Mouse (Mus musculus) neural tube, embryonic 12.5 days (tissue): ENCODE measurements around the gene Synrg. TPM values are rescaled to one million over a fixed set of nuclear protein-coding genes. Genes with fewer than 3 reads are reported as not detected.

Experiments used
- ATAC-seq: fragments of 200-750 bp; cut with Nextera tagmentation; 2 replicates; pipeline ENCODE4 v1.8.0; 2017; ENCODE audit warnings: low read depth, mild to moderate bottlenecking, moderate TSS enrichment, moderate library complexity; ENCODE audit not compliant: low FRiP score
- H3K27ac ChIP-seq: fragments of 300-500 bp; sonication (generic); 2 replicates; pipeline ENCODE4 v1.5.1; 2016
- H3K27me3 ChIP-seq: fragments of 300-500 bp; sonication (generic); replicated peaks from 2 replicates; pipeline ENCODE4 v1.6.1; 2016; ENCODE audit warnings: mild to moderate bottlenecking
- H3K36me3 ChIP-seq: fragments of 300-500 bp; sonication (generic); 2 replicates; pipeline ENCODE4 v1.6.1; 2016; ENCODE audit warnings: mild to moderate bottlenecking
- H3K4me1 ChIP-seq: fragments of 300-500 bp; sonication (generic); 2 replicates; pipeline ENCODE4 v1.6.1; 2016
- H3K4me2 ChIP-seq: fragments of 300-500 bp; sonication (generic); replicated peaks from 2 replicates; pipeline ENCODE4 v1.6.1; 2016; ENCODE audit warnings: mild to moderate bottlenecking
- H3K4me3 ChIP-seq: fragments of 300-500 bp; sonication (generic); 2 replicates; pipeline ENCODE4 v1.5.1; 2016
- H3K9ac ChIP-seq: fragments of 300-500 bp; sonication (generic); 2 replicates; pipeline ENCODE4 v1.6.1; 2016; ENCODE audit warnings: mild to moderate bottlenecking
- H3K9me3 ChIP-seq: fragments of 300-500 bp; sonication (generic); 2 replicates; pipeline ENCODE4 v1.6.1; 2016; ENCODE audit warnings: mild to moderate bottlenecking
- WGBS: fragments of 180-500 bp; shearing (Covaris S2); methylation state at CpG from one replicate; pipeline ENCODE4 v1.1.7; 2016; 5-methylcytosine and 5-hydroxymethylcytosine counted together
- polyA plus RNA-seq: library from polyadenylated mRNA; unstranded; fragments of >200 nt; fragmentation: Nextera tagmentation; extraction: Ambion mirVana; gene quantifications from 2 replicates; pipeline ENCODE4 v1.2.1, GENCODE M21; 2016

Synrg gene
- polyA plus RNA-seq, 1 experiment from 2014 or later = 27.9 TPM

GRCm38 (mm10) chr11:83995535-83995950, 31.3 kb downstream of the Synrg start:
- 87% methylated on average over 2 of the region's 2 CpGs for WGBS
- no peak overlapping the region for H3K9ac ChIP-seq
- no peaks in the 10 kb centered on the region for H3K4me1 ChIP-seq
- no peak overlapping the region for H3K27ac ChIP-seq
- no peak overlapping the region for H3K4me2 ChIP-seq
- no peaks in the 10 kb centered on the region for H3K27me3 ChIP-seq
- no peaks in the 10 kb centered on the region for H3K9me3 ChIP-seq
- no peak overlapping the region for H3K4me3 ChIP-seq
- H3K36me3 ChIP-seq = peaks cover 94% of the 10 kb centered on the region
- ATAC-seq = no peak

GRCm38 (mm10) chr11:83997171-83997868, 33.1 kb downstream of the Synrg start:
- no peaks in the 10 kb centered on the region for H3K27me3 ChIP-seq
- no peak overlapping the region for H3K4me2 ChIP-seq
- H3K9ac ChIP-seq = no peak overlapping the region
- no peaks in the 10 kb centered on the region for H3K4me1 ChIP-seq
- no peak overlapping the region for H3K27ac ChIP-seq
- no peaks in the 10 kb centered on the region for H3K9me3 ChIP-seq
- 93% methylated on average over 5 of the region's 5 CpGs for WGBS
- ATAC-seq = no peak
- peaks cover 93% of the 10 kb centered on the region for H3K36me3 ChIP-seq
- no peak overlapping the region for H3K4me3 ChIP-seq

GRCm38 (mm10) chr11:83998993-83999392, 34.8 kb downstream of the Synrg start:
- 89% methylated on average over 3 of the region's 3 CpGs for WGBS

GRCm38 (mm10) chr11:83999411-83999915, 35.2 kb downstream of the Synrg start:
- H3K36me3 ChIP-seq = peaks cover 95% of the 10 kb centered on the region
- no peak overlapping the region for H3K9ac ChIP-seq
- ATAC-seq = no peak
- no peak overlapping the region for H3K4me2 ChIP-seq
- H3K4me3 ChIP-seq = no peak overlapping the region
- no peaks in the 10 kb centered on the region for H3K9me3 ChIP-seq
- no peaks in the 10 kb centered on the region for H3K4me1 ChIP-seq
- H3K27ac ChIP-seq = no peak overlapping the region
- H3K27me3 ChIP-seq = no peaks in the 10 kb centered on the region
- WGBS = 84% methylated on average over 4 of the region's 4 CpGs

More at GRCm38 (mm10) chr11:83998993-83999392, 34.8 kb downstream of the Synrg start:
- no peaks in the 10 kb centered on the region for H3K4me1 ChIP-seq
- H3K27ac ChIP-seq = no peak overlapping the region
- H3K36me3 ChIP-seq = peaks cover 94% of the 10 kb centered on the region
- no peak overlapping the region for H3K4me3 ChIP-seq
- no peaks in the 10 kb centered on the region for H3K9me3 ChIP-seq
- no peak overlapping the region for H3K9ac ChIP-seq
- no peaks in the 10 kb centered on the region for H3K27me3 ChIP-seq
- no peak overlapping the region for H3K4me2 ChIP-seq
- no peak for ATAC-seq

- Histone ChIP-seq H3K36me3 (peaks cover 93% of the 10 kb centered on the region), H3K4me1 (no peaks in the 10 kb centered on the region), H3K9ac (no peak overlapping the region), H3K27ac (no peak overlapping the region), H3K9me3 (no peaks in the 10 kb centered on the region), H3K27me3 (no peaks in the 10 kb centered on the region), H3K4me2 (no peak overlapping the region), H3K4me3 (no peak overlapping the region)
- WGBS = 92% methylated on average over 3 of the region's 3 CpGs
- no peak for ATAC-seq
Measured at GRCm38 (mm10) chr11:84001257-84001656, 37.0 kb downstream of the Synrg start.

- H3K36me3 ChIP-seq = peaks cover 85% of the 10 kb centered on the region
- H3K4me1 ChIP-seq = no peaks in the 10 kb centered on the region
- H3K9ac ChIP-seq = no peak overlapping the region
- H3K9me3 ChIP-seq = no peaks in the 10 kb centered on the region
- H3K27me3 ChIP-seq = no peaks in the 10 kb centered on the region
- H3K4me3 ChIP-seq = no peak overlapping the region
- H3K4me2 ChIP-seq = no peak overlapping the region
- no peak overlapping the region for H3K27ac ChIP-seq
- ATAC-seq = no peak
- WGBS = 83% methylated on average over 6 of the region's 6 CpGs
Measured at GRCm38 (mm10) chr11:84003986-84004385, 39.8 kb downstream of the Synrg start.

GRCm38 (mm10) chr11:84009001-84009400, 44.8 kb downstream of the Synrg start:
- 80% methylated on average over 9 of the region's 9 CpGs for WGBS
- ATAC-seq = no peak

GRCm38 (mm10) chr11:84010411-84010810, 46.2 kb downstream of the Synrg start:
- 70% methylated on average over 9 of the region's 9 CpGs for WGBS
- H3K4me3 ChIP-seq = no peak overlapping the region
- H3K4me2 ChIP-seq = no peak overlapping the region
- H3K9ac ChIP-seq = no peak overlapping the region
- no peaks in the 10 kb centered on the region for H3K27me3 ChIP-seq
- peaks cover 44% of the 10 kb centered on the region for H3K36me3 ChIP-seq
- H3K9me3 ChIP-seq = no peaks in the 10 kb centered on the region
- H3K27ac ChIP-seq = no peak overlapping the region
- no peak for ATAC-seq
- H3K4me1 ChIP-seq = peaks cover 24% of the 10 kb centered on the region

More at GRCm38 (mm10) chr11:84009001-84009400, 44.8 kb downstream of the Synrg start:
- no peak overlapping the region for H3K4me3 ChIP-seq
- no peak overlapping the region for H3K9ac ChIP-seq
- peaks cover 24% of the 10 kb centered on the region for H3K4me1 ChIP-seq
- H3K36me3 ChIP-seq = peaks cover 57% of the 10 kb centered on the region
- no peak overlapping the region for H3K27ac ChIP-seq
- no peaks in the 10 kb centered on the region for H3K9me3 ChIP-seq
- no peak overlapping the region for H3K4me2 ChIP-seq
- no peaks in the 10 kb centered on the region for H3K27me3 ChIP-seq

- WGBS = 17% methylated on average over 12 of the region's 12 CpGs
- no peak overlapping the region for H3K27ac ChIP-seq
Measured at GRCm38 (mm10) chr11:84011050-84011449, 46.8 kb downstream of the Synrg start.

GRCm38 (mm10) chr11:84011576-84011975, 47.3 kb downstream of the Synrg start:
- H3K36me3 ChIP-seq = peaks cover 34% of the 10 kb centered on the region
- H3K9ac ChIP-seq = no peak overlapping the region
- H3K4me2 ChIP-seq = 0 out of 2 replicates have a peak overlapping the region, but pooled peaks have one; percentile 9
- H3K9me3 ChIP-seq = no peaks in the 10 kb centered on the region
- no peak for ATAC-seq
- no peak overlapping the region for H3K4me3 ChIP-seq
- H3K4me1 ChIP-seq = peaks cover 24% of the 10 kb centered on the region
- H3K27ac ChIP-seq = no peak overlapping the region
- 38% methylated on average over 2 of the region's 2 CpGs for WGBS
- H3K27me3 ChIP-seq = no peaks in the 10 kb centered on the region

More at GRCm38 (mm10) chr11:84011050-84011449, 46.8 kb downstream of the Synrg start:
- H3K9ac ChIP-seq = no peak overlapping the region
- no peak overlapping the region for H3K4me3 ChIP-seq
- peaks cover 38% of the 10 kb centered on the region for H3K36me3 ChIP-seq
- H3K4me1 ChIP-seq = peaks cover 24% of the 10 kb centered on the region
- peak overlapping the region; percentile 9; the same call in 1 of the 2 replicates for H3K4me2 ChIP-seq
- ATAC-seq = no peak
- H3K9me3 ChIP-seq = no peaks in the 10 kb centered on the region
- no peaks in the 10 kb centered on the region for H3K27me3 ChIP-seq

GRCm38 (mm10) chr11:84013105-84013504, 48.9 kb downstream of the Synrg start:
- Histone ChIP-seq H3K4me3 (no peak overlapping the region), H3K27me3 (no peaks in the 10 kb centered on the region), H3K9ac (no peak overlapping the region), H3K9me3 (no peaks in the 10 kb centered on the region), H3K36me3 (peaks cover 26% of the 10 kb centered on the region), H3K4me1 (peaks cover 24% of the 10 kb centered on the region), H3K27ac (no peak overlapping the region), H3K4me2 (peak overlapping the region; percentile 20; the same call in 1 of the 2 replicates)
- 14% methylated on average over 7 of the region's 7 CpGs for WGBS
- ATAC-seq = no peak

- Histone ChIP-seq H3K27me3 (no peaks in the 10 kb centered on the region), H3K27ac (no peak overlapping the region), H3K4me2 (no peak overlapping the region), H3K9me3 (no peaks in the 10 kb centered on the region), H3K36me3 (peaks cover 27% of the 10 kb centered on the region), H3K9ac (no peak overlapping the region), H3K4me1 (peaks cover 16% of the 10 kb centered on the region), H3K4me3 (no peak overlapping the region)
- ATAC-seq = no peak
- WGBS = 75% methylated on average over 6 of the region's 6 CpGs
Measured at GRCm38 (mm10) chr11:84016147-84016809, 52.0 kb downstream of the Synrg start.
